Mouse (Mus musculus) intestine, embryonic 16.5 days (tissue): ENCODE measurements at regions not wholly inside any gene's neighbourhood (a gene's known extent, or its start where the extent isn't known, plus 50 kb on each side); places are given as distances from the start of the nearest gene placed in this dataset.

Source experiments
- ATAC-seq: fragments of 200-750 bp; cut with Nextera tagmentation; 2 replicates; pipeline ENCODE4 v1.8.0; 2017; ENCODE audit warnings: moderate TSS enrichment, moderate library complexity
- H3K27ac ChIP-seq: fragments of 300-500 bp; sonication (generic); 2 replicates; pipeline ENCODE4 v1.5.1; 2014; ENCODE audit warnings: mild to moderate bottlenecking, low read length
- H3K27me3 ChIP-seq: fragments of 300-500 bp; sonication (generic); replicated peaks from 2 replicates; pipeline ENCODE4 v1.6.1; 2014; ENCODE audit warnings: low read length, control low read depth, mixed read lengths; ENCODE audit not compliant: control insufficient read depth, insufficient read depth
- H3K36me3 ChIP-seq: fragments of 300-500 bp; sonication (generic); 2 replicates; pipeline ENCODE4 v1.6.1; 2014; ENCODE audit warnings: low read length, control low read depth; ENCODE audit not compliant: control insufficient read depth, insufficient read depth
- H3K4me1 ChIP-seq: fragments of 300-500 bp; sonication (generic); 2 replicates; pipeline ENCODE4 v1.6.1; 2014; ENCODE audit warnings: low read length, control low read depth, mixed read lengths; ENCODE audit not compliant: control insufficient read depth, insufficient read depth
- H3K4me2 ChIP-seq: fragments of 300-500 bp; sonication (generic); 2 replicates; pipeline ENCODE4 v1.6.1; 2014; ENCODE audit warnings: low read depth, low read length, control low read depth
- H3K4me3 ChIP-seq: fragments of 300-500 bp; sonication (generic); 2 replicates; pipeline ENCODE4 v1.5.1; 2014; ENCODE audit warnings: mild to moderate bottlenecking, low read length
- H3K9ac ChIP-seq: fragments of 300-500 bp; sonication (generic); 2 replicates; pipeline ENCODE4 v1.6.1; 2014; ENCODE audit warnings: low read depth, low read length
- H3K9me3 ChIP-seq: fragments of 300-500 bp; sonication (generic); 2 replicates; pipeline ENCODE4 v1.6.1; 2016; ENCODE audit warnings: low read length, control low read depth; ENCODE audit not compliant: control insufficient read depth
- WGBS: fragments of 180-500 bp; shearing (Covaris S2); extraction: QIAGEN DNeasy Blood & Tissue Kit; methylation state at CpG from one replicate; pipeline ENCODE4 v1.1.7; 2014; 5-methylcytosine and 5-hydroxymethylcytosine counted together

- Histone ChIP-seq H3K27ac (no peak overlapping the region), H3K36me3 (no peaks in the 10 kb centered on the region), H3K27me3 (no peaks in the 10 kb centered on the region), H3K9ac (no peak overlapping the region), H3K4me1 (no peaks in the 10 kb centered on the region), H3K4me3 (no peak overlapping the region), H3K4me2 (no peak overlapping the region), H3K9me3 (no peaks in the 10 kb centered on the region)
- WGBS, result 39% methylated on average over 3 of the region's 3 CpGs
- peak; percentile 89 for ATAC-seq
Observed at GRCm38 (mm10) chr1:63903201-63903600, 134.1 kb upstream of the 4933402D24Rik start.

DNA sequence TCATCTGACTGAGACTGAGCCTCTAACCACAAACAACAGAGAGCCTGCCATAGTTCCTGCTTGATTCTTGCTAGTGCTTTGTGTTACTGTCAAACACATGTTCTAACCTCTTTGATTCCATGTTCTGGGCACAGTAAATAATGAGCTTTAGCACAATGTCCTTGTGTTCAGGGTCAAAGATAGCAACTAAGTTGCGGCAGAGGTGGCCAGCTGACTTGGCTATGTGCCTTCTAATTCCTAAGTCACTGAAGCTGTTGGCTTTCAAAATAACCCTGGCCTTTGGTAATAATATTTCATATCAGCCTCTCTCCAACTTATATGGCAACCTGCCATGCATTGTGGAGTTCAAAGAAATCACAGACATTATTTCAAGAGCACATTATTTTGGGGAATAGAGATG lies 133.3 kb upstream of the 4933402D24Rik start:
- 0 out of 2 replicates have a peak, but pooled peaks have one; percentile 26 for ATAC-seq
- Histone ChIP-seq H3K4me3 (no peak overlapping the region), H3K4me2 (no peak overlapping the region), H3K36me3 (no peaks in the 10 kb centered on the region), H3K4me1 (no peaks in the 10 kb centered on the region), H3K27me3 (no peaks in the 10 kb centered on the region), H3K9ac (no peak overlapping the region), H3K27ac (no peak overlapping the region), H3K9me3 (no peaks in the 10 kb centered on the region)
- 33% methylated on average over 1 of the region's 1 CpGs for WGBS

DNA sequence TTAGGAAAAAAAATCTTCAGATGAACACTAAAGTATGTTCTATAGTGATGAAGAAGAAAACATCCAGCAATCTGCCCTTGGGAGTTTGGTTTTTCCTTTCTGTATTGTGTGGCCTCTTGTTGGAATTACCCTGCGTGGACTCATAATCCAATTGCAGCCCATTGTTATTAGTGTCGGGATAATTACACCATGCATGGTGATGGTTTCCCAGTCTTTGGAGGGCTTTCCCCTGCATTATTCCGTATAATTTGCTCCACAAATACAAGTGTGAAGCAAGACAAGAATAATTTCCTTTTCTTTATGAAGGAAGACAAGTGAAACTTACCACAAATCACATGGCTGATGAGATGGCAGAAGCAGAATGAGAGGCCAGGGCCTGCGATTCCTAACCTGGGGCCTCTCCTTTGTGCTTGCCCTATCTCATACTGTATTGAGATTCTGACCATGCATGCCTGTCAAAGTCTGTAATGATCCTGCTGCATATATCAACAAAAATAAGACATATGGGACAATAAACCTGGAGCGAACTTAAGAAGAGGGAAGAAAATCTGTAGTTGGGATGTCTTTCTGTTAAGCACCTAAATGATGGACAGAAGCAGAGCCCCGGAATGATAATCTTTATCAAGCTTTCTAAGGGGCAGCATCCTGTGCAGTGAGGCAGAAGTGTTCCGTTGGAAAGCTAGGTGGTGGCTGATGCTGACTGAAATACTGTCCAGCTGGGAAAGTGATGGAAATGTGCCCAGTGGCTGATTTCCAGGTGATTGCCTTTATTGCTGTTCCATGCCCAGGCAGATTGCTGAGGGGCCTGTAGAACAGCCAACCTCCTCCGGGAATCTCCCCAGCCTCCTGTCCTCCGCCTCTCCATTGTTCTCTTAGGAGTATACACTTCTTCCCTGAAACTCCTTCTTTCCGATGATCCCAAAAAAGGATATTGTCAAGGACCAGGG lies 130.8 kb upstream of the 4933402D24Rik start:
- Histone ChIP-seq H3K4me3 (no peak overlapping the region), H3K27me3 (no peaks in the 10 kb centered on the region), H3K27ac (no peak overlapping the region), H3K9me3 (no peaks in the 10 kb centered on the region), H3K9ac (no peak overlapping the region), H3K36me3 (no peaks in the 10 kb centered on the region), H3K4me1 (no peaks in the 10 kb centered on the region), H3K4me2 (no peak overlapping the region)
- WGBS, result 82% methylated on average over 10 of the region's 10 CpGs
- no peak for ATAC-seq

DNA sequence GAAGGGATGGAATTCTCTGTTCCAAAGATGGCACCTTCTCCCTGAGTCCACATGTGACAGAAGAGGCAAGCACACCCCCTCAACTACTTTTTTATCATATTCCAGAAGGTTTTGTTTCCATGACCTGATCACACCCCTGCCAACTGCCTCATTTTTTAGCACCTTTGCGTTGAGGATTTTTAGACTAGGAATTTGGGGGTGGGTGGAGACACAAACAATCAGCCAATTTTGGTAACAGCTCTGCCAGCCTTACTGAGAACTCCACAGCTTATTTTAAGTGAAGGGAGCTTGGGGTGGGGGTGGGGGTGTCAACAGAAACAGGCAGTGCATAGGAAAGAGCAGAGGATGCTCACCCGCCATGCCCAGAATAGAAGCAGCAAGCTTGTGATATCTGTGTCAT lies 129.7 kb upstream of the 4933402D24Rik start:
- H3K27me3 ChIP-seq, result no peaks in the 10 kb centered on the region
- WGBS, result 76% methylated on average over 2 of the region's 2 CpGs
- no peak overlapping the region for H3K4me2 ChIP-seq
- no peaks in the 10 kb centered on the region for H3K9me3 ChIP-seq
- no peaks in the 10 kb centered on the region for H3K36me3 ChIP-seq
- no peaks in the 10 kb centered on the region for H3K4me1 ChIP-seq
- no peak overlapping the region for H3K27ac ChIP-seq
- no peak for ATAC-seq
- no peak overlapping the region for H3K4me3 ChIP-seq
- no peak overlapping the region for H3K9ac ChIP-seq

DNA sequence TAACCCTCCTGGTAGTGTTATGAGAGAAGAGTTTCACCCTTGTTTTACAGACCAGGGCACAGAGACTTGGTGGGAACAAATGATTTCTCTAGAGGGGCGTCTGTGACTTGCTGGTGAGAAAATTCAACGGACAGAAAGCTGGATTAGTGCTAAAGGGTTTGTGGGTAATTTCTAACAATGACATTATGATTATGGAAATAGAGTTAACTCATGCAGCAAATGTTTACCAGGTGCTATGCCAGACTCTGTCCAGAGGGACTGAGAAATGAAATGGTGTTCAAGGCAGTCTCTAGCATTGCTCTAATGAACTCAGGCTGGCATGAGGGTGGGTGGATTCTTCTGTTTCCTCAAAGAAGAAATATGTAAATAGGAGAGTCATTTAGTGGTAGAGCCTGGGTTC lies 128.5 kb upstream of the 4933402D24Rik start:
- no peaks in the 10 kb centered on the region for H3K36me3 ChIP-seq
- H3K4me1 ChIP-seq, result no peaks in the 10 kb centered on the region
- H3K4me3 ChIP-seq, result no peak overlapping the region
- no peaks in the 10 kb centered on the region for H3K9me3 ChIP-seq
- no peak overlapping the region for H3K27ac ChIP-seq
- 68% methylated on average over 2 of the region's 2 CpGs for WGBS
- H3K4me2 ChIP-seq, result no peak overlapping the region
- H3K27me3 ChIP-seq, result no peaks in the 10 kb centered on the region
- ATAC-seq, result no peak
- no peak overlapping the region for H3K9ac ChIP-seq

DNA sequence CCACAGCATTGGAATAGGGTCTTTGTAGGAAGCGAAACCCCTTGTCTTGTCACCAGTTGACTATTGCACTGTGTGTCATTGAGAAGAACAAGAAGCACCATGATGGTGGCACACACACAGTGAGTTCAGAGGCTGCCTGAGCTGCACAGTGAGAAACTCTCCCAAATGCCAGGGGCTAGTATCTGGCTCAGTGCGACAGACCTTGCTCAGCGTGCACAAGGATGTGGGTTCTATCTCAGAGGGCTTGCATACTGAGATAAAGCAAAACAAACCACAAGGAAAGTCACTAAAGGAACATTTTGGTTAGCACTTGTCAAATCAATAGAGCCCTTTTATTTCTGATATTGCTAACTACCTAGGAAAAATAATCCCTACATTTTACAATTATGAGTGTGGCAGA lies 110.5 kb upstream of the 4933402D24Rik start:
- H3K9ac ChIP-seq, result no peak overlapping the region
- peaks cover 2% of the 10 kb centered on the region; the same call in 1 of the 2 replicates for H3K4me1 ChIP-seq
- H3K27me3 ChIP-seq, result no peaks in the 10 kb centered on the region
- H3K4me2 ChIP-seq, result no peak overlapping the region
- H3K27ac ChIP-seq, result no peak overlapping the region
- no peak for ATAC-seq
- no peak overlapping the region for H3K4me3 ChIP-seq
- WGBS, result 83% methylated on average over 3 of the region's 3 CpGs
- H3K9me3 ChIP-seq, result no peaks in the 10 kb centered on the region
- H3K36me3 ChIP-seq, result no peaks in the 10 kb centered on the region

DNA sequence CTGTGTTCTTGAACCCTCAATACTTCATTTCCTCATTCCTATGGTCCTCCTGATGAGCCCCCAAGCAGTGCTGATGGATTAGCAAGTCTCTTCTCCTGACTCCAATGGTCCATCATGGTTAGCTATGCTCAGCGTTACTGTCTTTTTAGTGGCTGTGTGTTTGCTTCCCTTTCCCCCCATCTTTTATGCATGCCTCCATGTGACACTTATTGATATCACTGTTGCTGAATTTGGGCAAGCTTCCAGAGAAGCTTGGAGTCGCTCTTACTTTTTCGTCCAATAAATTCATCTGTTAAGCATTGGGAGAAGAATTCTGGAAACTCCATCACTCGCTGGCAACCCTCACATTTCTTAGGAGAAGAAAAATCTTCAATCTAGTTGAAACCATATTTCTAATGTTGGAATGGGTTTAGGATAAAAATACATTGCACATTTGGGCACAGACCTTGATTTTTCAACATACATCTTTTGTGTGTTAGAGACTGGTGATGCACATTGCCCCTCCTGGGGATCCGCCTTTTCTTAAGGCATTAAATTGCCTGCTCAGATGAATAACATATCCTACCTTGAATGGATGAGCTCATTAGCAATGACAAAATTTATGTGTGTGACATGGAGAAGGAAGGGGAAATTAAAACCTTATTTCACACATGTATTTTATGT lies 107.7 kb upstream of the 4933402D24Rik start:
- peaks cover 2% of the 10 kb centered on the region; the same call in 1 of the 2 replicates for H3K4me1 ChIP-seq
- no peaks in the 10 kb centered on the region for H3K27me3 ChIP-seq
- WGBS, result 72% methylated on average over 5 of the region's 5 CpGs
- no peaks in the 10 kb centered on the region for H3K36me3 ChIP-seq
- ATAC-seq, result no peak
- no peak overlapping the region for H3K27ac ChIP-seq
- no peak overlapping the region for H3K9ac ChIP-seq
- no peaks in the 10 kb centered on the region for H3K9me3 ChIP-seq
- H3K4me2 ChIP-seq, result no peak overlapping the region
- H3K4me3 ChIP-seq, result no peak overlapping the region

DNA sequence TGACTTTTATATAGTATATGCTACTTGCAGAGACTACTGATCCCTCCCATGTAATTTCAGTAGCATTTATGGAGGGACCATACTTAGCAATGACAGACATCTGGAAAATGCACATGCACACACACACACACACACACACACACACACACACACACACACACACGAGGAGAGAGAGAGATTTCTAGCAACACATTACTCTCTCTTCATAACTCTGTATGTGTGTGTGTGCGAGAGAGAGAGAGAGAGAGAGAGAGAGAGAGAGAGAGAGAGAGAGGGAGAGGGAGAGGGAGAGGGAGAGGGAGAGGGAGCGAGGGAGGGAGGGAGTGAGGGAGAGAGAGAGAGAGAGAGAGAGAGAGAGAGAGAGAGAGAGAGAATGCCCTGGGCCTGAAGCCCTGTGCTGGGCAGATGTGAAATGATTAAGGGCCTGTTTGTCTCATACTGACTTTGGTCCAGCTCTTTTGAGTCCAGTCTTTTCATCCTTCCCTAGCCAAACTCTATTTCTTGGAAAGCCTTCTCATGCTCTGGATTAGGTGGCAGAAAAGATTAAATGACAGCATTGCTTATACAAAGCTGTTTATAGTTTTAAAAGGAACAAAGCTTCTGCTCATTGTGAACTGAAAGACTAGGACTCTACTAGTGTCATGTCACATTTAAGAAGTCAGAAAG lies 106.4 kb upstream of the 4933402D24Rik start:
- no peak for ATAC-seq
- Histone ChIP-seq H3K4me1 (peaks cover 2% of the 10 kb centered on the region; the same call in 1 of the 2 replicates), H3K9ac (no peak overlapping the region), H3K4me3 (no peak overlapping the region), H3K27me3 (no peaks in the 10 kb centered on the region), H3K4me2 (no peak overlapping the region), H3K36me3 (no peaks in the 10 kb centered on the region), H3K9me3 (no peaks in the 10 kb centered on the region), H3K27ac (no peak overlapping the region)
- 79% methylated on average over 3 of the region's 3 CpGs for WGBS

DNA sequence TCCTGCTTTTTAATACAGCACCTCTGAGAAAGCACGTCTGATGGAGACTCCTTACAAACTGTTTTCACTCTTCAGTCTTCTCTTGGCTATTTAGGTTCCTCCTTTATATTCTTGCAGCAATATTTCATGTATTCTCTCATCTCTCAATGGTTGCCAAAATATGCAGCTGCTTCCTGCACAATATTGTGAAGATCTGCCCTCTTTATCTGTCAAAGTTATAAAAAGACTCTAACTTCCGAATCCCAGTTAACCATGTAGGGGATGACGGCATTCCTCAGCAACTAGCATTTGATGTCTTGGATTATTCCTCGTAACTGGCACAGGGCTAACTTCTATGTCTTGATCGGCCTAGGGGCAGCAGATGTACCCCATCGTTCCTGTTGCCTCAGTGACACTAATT lies 102.8 kb upstream of the 4933402D24Rik start:
- Histone ChIP-seq H3K9ac (no peak overlapping the region), H3K9me3 (no peaks in the 10 kb centered on the region), H3K36me3 (no peaks in the 10 kb centered on the region), H3K4me1 (no peaks in the 10 kb centered on the region), H3K4me3 (no peak overlapping the region), H3K27ac (no peak overlapping the region), H3K27me3 (no peaks in the 10 kb centered on the region), H3K4me2 (no peak overlapping the region)
- ATAC-seq, result no peak
- WGBS, result 76% methylated on average over 6 of the region's 6 CpGs
